Mouse (Mus musculus) Muller cell, postnatal 12 days (primary cell): ENCODE data around the gene Fam214a.

Source experiments
- DNase-seq: peaks from one replicate; pipeline ENCODE4 v3.0.0-alpha.2; 2015; ENCODE audit errors: inconsistent ontology term

Gene Fam214a

GRCm38 (mm10) chr9:74952756-74953247 is at the start of gene Fam214a:
Gene Fam214a, plus strand, starts transcription at chr9:74952884.
- peak; percentile 94 for DNase-seq

GRCm38 (mm10) chr9:74904866-74905508 is 47.7 kb upstream of the Fam214a start:
- DNase-seq = peak; percentile 68

- DNase-seq = no peak
These were observed 45.7 kb upstream of the Fam214a start for GRCm38 (mm10) chr9:74906951-74907350.

GRCm38 (mm10) chr9:74909245-74909644 is 43.4 kb upstream of the Fam214a start:
- peak; percentile 76 for DNase-seq

- DNase-seq = no peak
These were observed 42.4 kb upstream of the Fam214a start for GRCm38 (mm10) chr9:74910226-74910759.

GRCm38 (mm10) chr9:74911430-74911829 is 41.3 kb upstream of the Fam214a start:
- no peak for DNase-seq

- peak; percentile 29 for DNase-seq
These were observed 40.8 kb upstream of the Fam214a start for GRCm38 (mm10) chr9:74911919-74912318.

GRCm38 (mm10) chr9:74912619-74913376 is 39.9 kb upstream of the Fam214a start:
- no peak for DNase-seq

GRCm38 (mm10) chr9:74915611-74916010 is 37.1 kb upstream of the Fam214a start:
- no peak for DNase-seq

- no peak for DNase-seq
These were observed 32.2 kb upstream of the Fam214a start for GRCm38 (mm10) chr9:74920450-74920849.

- DNase-seq = no peak
These were observed 31.3 kb upstream of the Fam214a start for GRCm38 (mm10) chr9:74921422-74921821.

- no peak for DNase-seq
These were observed 29.8 kb upstream of the Fam214a start for GRCm38 (mm10) chr9:74922884-74923283.

- DNase-seq = no peak
These were observed 29.2 kb upstream of the Fam214a start for GRCm38 (mm10) chr9:74923291-74923977.

GRCm38 (mm10) chr9:74925220-74925769 is 27.4 kb upstream of the Fam214a start:
- peak; percentile 42 for DNase-seq

- no peak for DNase-seq
These were observed 22.7 kb upstream of the Fam214a start for GRCm38 (mm10) chr9:74929981-74930423.

GRCm38 (mm10) chr9:74930653-74931052 is 22.0 kb upstream of the Fam214a start:
- no peak for DNase-seq

GRCm38 (mm10) chr9:74935289-74935688 is 17.4 kb upstream of the Fam214a start:
- no peak for DNase-seq

GRCm38 (mm10) chr9:74937761-74938160 is 14.9 kb upstream of the Fam214a start:
- DNase-seq = no peak

GRCm38 (mm10) chr9:74938670-74939534 is 13.8 kb upstream of the Fam214a start:
- no peak for DNase-seq

GRCm38 (mm10) chr9:74946713-74947402 is 5.8 kb upstream of the Fam214a start:
- no peak for DNase-seq
